Mouse (Mus musculus): Measurements from ENCODE around the gene Foxp1. TPM values are rescaled to one million over a fixed set of nuclear protein-coding genes. Genes with fewer than 3 reads are reported as not detected.
A peak's percentile ranks its signal among the peaks of the same experiment; 100 is the strongest.

Foxp1 gene
- total RNA-seq, 2 experiments from 2014 or later = 142 TPM

DNA sequence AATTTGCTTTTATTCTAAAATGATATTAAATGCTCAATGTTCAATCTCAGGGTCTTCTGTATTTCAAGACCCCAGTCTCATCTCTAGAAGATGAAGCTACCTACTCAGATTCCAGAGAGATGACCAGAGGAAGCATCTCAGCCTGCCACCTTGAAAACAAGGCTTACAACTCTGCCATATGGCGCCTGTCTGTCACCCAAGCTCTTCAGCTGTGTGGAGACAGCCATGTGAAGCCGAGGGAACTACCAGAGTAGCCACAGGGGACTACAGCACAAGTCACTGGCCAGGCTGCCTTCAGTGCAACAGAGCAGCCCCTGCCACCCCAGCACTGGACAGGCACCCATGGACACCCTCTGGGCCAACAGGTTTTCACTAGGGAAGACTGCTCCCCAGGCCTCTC lies 145.4 kb downstream of the Foxp1 start:
- DNase-seq (ENCODE audit: low spot score in 2 of 2) = no peak
- intact Hi-C loops (cut with DNase I) = loop anchor here (5.0 kb wide), 1 partner anchor 40 kb away; no protein-coding TSS in a partner anchor

DNA sequence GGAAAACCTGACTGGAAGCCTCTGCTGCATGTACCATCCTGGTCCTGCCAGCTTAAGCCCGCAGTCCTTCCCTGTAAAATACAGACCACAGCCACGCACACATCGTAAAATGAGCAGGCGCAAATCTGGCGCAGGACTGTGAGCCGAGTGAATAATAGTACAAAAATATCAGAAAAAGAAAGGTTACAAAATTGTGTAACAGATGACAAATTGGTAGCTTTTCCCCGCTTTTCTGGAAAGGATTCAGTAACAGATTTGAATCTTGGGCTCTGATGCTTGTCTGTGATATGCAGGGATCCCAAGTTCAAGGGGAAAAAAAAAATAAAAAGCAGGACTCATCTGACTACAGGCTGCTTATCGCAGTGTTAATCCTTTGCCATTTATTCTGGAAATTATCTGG lies 145.8 kb downstream of the Foxp1 start:
- DNase-seq (ENCODE audit: low spot score in 2 of 2) = no peak
- intact Hi-C loops (cut with DNase I) = loop anchor here (5.0 kb wide), 1 partner anchor 39 kb away; no protein-coding TSS in a partner anchor

GRCm38 (mm10) chr6:99375865-99376264 lies 146.7 kb downstream of the Foxp1 start:
- DNase-seq (ENCODE audit: low spot score in 2 of 2) = peak; percentile 31 to 48
- intact Hi-C loops (cut with DNase I) = loop anchor here (5.0 kb wide), 1 partner anchor 39 kb away; no protein-coding TSS in a partner anchor

DNA sequence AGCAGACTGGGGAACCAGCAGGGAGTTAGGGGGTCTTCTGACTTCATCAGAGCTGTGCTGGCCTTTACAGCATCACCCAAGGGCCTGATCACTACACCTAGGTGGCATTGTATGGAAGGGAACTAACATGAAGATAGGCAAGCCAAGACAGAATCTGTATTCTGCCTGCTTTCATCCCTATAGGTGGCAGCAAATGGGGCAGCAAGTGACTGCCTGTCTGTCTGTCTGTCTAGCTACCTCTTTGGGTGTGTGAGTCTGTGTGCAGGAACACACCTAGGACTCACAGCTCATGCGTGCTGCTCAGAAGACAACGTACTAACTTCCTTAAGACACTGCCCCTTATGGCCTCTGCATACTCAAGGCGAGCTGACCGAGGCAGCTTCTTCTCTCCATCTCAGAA lies 147.1 kb downstream of the Foxp1 start:
- intact Hi-C loops (cut with DNase I) = loop anchor here (5.0 kb wide), 1 partner anchor 38 kb away; no protein-coding TSS in a partner anchor
- no peak for DNase-seq (ENCODE audit: low spot score in 2 of 2)

GRCm38 (mm10) chr6:99374448-99375271 lies 147.9 kb downstream of the Foxp1 start:
- no peak for DNase-seq (ENCODE audit: low spot score in 2 of 2)
- intact Hi-C loops (cut with DNase I) = loop anchor here (5.0 kb wide), 1 partner anchor 37 kb away; no protein-coding TSS in a partner anchor

GRCm38 (mm10) chr6:99372427-99372826 lies 150.1 kb downstream of the Foxp1 start:
- intact Hi-C loops (cut with DNase I) = no loop called here
- DNase-seq (ENCODE audit: low spot score in 2 of 2) = no peak

DNA sequence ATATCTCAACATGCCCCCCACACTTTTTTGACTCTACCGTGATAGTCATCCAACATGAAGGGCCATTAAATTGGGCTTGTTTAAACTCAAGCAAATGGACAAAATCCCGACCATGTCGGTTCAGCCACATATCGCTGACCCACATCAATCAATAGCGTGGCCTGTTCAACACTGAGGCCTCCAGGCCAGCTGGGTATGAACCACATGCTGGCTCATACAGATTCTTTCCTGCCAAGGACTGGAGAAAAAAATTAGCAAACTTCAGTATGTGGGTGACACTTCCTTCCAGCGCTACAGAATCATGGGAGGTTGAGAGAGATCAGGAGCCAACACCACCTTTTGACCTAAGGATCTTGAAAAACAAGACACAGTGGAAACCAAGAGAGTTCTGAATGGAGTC lies 150.5 kb downstream of the Foxp1 start:
- intact Hi-C loops (cut with DNase I) = no loop called here
- DNase-seq (ENCODE audit: low spot score in 2 of 2) = no peak

GRCm38 (mm10) chr6:99369931-99370330 lies 152.6 kb downstream of the Foxp1 start:
- intact Hi-C loops (cut with DNase I) = no loop called here
- DNase-seq (ENCODE audit: low spot score in 2 of 2) = no peak

DNA sequence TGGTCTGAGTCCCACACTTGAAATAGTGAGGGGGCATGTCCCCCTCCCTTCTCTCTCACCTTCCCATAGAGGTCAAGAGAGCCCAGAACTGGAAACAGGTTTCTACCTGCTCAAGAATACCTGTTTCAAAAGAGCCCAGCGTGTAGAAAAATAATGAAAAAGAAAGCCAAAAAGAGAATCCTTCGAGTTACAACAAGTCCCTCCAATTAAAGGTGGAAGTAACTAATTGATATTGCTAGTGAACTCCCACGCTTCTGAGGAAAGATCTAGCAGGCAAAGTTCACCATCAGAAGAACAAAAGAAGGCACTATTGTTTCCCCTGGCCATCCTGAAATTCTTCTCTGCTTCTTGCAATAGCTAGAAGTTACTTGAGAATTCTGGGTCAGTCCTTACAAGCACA lies 153.4 kb downstream of the Foxp1 start:
- intact Hi-C loops (cut with DNase I) = no loop called here
- DNase-seq (ENCODE audit: low spot score in 2 of 2) = no peak

- DNase-seq (ENCODE audit: low spot score in 2 of 2) = no peak
- intact Hi-C loops (cut with DNase I) = no loop called here
Measured at GRCm38 (mm10) chr6:99368118-99368753, 154.3 kb downstream of the Foxp1 start.

DNA sequence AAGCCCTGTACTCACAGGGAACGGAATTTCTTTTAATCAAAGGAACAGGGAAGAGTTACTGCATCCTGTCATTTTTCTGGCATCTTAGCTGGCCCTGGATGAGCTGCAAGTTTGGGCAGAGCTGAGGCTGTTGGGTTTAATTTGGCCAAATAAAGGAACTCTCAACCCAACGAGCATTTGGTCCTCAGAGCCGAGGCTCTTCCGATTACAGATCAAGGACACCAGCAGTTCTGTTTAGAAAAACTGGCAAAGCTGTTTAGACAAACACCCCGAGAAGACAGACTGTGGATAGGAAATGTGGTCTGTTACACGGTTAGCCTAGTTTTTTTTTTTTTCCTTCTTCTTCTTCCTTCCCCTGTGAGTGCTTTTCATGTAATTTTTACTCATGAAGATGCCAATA lies 158.0 kb downstream of the Foxp1 start:
- intact Hi-C loops (cut with DNase I) = no loop called here
- DNase-seq (ENCODE audit: low spot score in 2 of 2) = no peak

DNA sequence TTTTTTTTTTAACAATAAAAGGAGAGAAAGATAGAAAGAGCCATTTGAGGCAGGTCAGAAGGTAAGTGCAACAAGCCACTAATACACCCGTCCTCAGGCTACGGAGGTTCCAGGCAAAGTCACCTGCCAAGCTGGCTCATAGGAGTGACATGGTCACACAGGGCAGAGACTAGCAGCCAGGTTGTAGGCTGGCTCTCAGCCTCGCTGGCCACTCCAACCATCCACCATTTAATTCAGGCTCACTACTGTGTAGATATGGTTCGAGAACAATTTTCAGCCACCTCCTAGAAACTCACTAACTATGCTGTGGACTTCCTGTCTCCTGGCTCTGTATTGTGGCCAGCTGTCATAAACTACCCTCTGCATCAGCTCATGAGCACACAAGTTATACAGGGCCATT lies 161.9 kb downstream of the Foxp1 start:
- intact Hi-C loops (cut with DNase I) = no loop called here
- no peak for DNase-seq (ENCODE audit: low spot score in 2 of 2)

DNA sequence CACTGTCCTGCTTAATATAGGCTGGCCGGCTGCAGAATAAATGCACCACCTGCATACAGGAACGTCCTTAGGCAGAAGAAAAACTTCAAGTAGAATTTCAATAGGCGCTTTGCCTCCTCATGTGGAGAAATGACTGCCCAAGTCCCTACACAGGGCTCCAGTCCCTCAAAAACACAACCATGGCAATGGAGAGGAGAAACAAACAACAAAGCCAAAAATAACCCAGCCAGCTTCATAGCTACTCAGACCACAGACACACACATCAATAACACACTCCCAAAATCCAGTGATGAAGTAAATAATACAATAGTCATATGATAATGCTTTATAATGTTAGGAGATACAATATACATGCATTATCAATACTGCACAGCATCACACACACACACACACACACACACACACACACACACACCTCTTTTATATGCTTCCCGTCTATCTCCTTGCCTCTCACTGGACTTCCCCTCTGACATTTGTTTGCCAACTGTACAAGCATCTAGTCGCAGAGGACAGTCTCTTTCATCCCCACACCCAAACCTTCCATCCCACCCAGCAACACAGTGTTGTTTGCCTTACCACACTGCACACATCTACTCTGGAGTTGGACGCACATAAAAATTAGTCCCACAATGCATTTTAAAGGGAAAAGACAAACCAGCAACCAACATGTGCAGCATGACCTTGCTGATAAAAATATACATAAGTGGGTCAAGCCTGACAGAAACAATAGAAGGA lies 162.6 kb downstream of the Foxp1 start:
- intact Hi-C loops (cut with DNase I) = no loop called here
- DNase-seq (ENCODE audit: low spot score in 2 of 2) = no peak

DNA sequence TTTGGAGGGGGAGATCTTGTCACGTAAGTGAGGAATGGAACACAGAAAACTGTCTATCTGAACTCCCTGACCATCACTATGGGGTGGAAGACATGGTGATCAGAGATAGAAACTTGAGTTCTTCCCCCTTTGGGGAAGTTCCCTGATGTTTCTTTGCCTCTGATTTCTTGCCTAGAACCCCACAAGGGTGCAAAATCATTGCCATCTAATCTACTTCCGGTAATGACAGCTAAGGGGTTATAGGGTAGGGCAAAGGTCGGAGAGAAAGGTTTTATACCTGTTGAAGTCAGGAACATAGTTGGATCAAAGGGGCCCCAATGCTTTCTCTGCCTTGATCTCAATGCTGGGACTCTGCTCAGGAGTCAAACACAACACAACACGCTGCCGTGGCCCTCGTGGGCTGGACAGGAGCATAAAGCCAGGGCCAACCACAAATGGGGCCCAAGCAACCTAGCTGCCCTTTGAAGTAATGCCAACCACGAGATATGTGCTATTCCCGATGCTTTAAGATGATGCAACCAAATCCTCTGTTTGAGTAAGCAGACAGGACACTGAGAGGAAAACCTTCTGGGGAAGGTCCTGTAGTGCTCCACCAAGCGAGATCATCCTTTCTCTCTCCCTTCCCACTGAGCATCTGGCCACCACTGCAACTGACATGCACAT lies 163.4 kb downstream of the Foxp1 start:
- intact Hi-C loops (cut with DNase I) = no loop called here
- DNase-seq (ENCODE audit: low spot score in 2 of 2) = no peak

- no peak for DNase-seq (ENCODE audit: low spot score in 2 of 2)
- intact Hi-C loops (cut with DNase I) = no loop called here
Measured at GRCm38 (mm10) chr6:99357931-99358330, 164.6 kb downstream of the Foxp1 start.

GRCm38 (mm10) chr6:99354338-99354737 lies 168.2 kb downstream of the Foxp1 start:
- intact Hi-C loops (cut with DNase I) = no loop called here
- no peak for DNase-seq (ENCODE audit: low spot score in 2 of 2)

DNA sequence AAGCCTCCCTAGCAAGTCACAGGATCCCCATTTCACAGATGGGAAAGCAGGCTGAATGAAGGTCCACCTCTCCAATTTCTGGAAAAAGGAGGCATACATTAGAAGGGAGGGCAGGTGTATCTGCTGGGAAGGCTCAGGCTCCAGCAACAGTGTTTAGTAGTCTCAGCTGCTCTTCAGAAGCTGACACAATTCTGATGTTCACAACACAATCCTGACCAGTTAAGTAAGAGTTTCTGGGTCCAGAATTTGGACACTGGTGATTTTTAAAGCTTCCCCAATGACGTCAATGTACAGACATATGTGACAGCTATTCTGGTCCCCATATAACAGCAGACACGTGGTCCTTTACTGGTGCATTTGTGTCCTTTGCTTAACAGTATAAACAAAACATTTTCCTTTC lies 169.1 kb downstream of the Foxp1 start:
- intact Hi-C loops (cut with DNase I) = no loop called here
- DNase-seq (ENCODE audit: low spot score in 2 of 2) = no peak

GRCm38 (mm10) chr6:99350566-99350965 lies 172.0 kb downstream of the Foxp1 start:
- intact Hi-C loops (cut with DNase I) = no loop called here
- no peak for DNase-seq (ENCODE audit: low spot score in 2 of 2)

DNA sequence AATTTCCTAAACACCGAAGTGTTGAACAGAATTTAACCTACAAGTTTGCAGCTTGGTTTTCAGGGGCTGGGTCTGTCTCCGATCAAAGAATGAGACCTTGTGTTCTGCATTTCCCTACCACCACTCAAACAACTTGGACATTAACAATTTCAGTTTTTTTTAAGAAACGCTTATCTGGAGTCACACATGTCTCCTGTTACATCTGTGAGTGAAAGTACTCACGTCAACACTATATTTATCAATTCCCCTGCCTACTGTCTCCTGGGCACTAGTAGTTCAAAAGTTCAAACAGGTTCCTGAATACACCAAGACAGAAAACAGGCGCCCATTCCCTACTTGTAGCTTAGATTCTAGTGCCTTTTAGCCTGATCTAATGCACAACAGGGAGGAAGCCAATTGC lies 172.4 kb downstream of the Foxp1 start:
- intact Hi-C loops (cut with DNase I) = no loop called here
- no peak for DNase-seq (ENCODE audit: low spot score in 2 of 2)

DNA sequence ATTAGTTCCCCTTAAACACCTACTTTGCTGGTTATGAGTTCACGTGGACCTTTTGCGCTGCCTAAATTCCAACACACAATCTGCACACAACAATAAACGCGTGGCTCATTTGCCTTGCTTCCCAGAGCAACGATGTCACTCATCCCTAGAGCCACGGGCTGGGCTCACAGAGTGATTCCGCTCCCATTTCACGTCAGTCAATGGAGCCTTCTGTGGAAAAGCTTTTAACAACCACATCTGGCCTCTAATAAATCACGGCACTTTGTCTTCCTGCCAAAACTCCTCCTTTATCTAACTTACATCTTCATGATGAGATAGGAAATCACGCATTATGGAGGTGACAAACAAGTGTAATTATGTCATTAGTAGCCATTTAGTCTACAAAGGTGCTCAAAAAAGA lies 174.7 kb downstream of the Foxp1 start:
- intact Hi-C loops (cut with DNase I) = no loop called here
- no peak for DNase-seq (ENCODE audit: low spot score in 2 of 2)
